ENCODE assay signal across 8 mouse cellular contexts in the genomic region with DNA sequence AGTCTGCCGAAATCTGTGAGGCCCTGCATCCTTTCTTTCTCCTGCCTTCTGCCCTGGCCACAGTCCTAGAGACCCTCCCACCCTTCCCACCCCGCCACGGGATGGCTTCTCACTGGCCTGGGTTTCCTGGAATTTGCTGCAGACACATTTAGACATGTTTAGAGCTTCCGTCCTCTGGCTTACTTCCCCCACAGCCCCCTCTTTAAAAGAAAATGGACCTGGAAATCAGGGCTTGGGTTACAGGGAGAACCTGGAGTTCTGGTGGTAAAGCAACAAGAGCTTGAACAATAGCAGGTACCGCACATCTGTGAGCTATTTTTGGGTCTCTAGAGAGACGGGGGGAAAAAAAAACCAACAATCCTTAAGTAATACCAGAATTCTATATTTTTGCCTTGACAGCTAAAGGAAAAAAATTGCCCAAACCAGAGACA. TPM values are rescaled to one million over a fixed set of nuclear protein-coding genes. Genes with fewer than 3 reads are reported as not detected.
DNase-seq lines count a peak whose midpoint lies in the region; ATAC-seq and TF ChIP-seq lines count a peak whose summit lies in the region.

No protein-coding gene starts in this region.

- WGBS in lung, embryonic 14.5 days = 9% methylated on average over 6 of the region's 6 CpGs
- whole genome bisulfite sequencing in embryonic facial prominence, embryonic 10.5 days = 9% methylated on average over 6 of the region's 6 CpGs
- WGBS in intestine, embryonic 14.5 days = 15% methylated on average over 6 of the region's 6 CpGs
- 18% methylated on average over 6 of the region's 6 CpGs for WGBS in neural tube, embryonic 13.5 days

- no peaks in the 10 kb centered on the region for H3K27me3 ChIP-seq in lung, embryonic 14.5 days (ENCODE audit: insufficient read depth, low read length)
- H3K27me3 ChIP-seq in embryonic facial prominence, embryonic 10.5 days (replicated peaks; ENCODE audit: low read depth, poor library complexity, severe bottlenecking) = peaks cover 35% of the 10 kb centered on the region
- H3K27me3 ChIP-seq in intestine, embryonic 14.5 days (replicated peaks; ENCODE audit: control insufficient read depth, insufficient read depth, low read length) = no peaks in the 10 kb centered on the region
- H3K27me3 ChIP-seq in neural tube, embryonic 13.5 days = peaks cover 21% of the 10 kb centered on the region

- ATAC-seq in lung, embryonic 14.5 days (ENCODE audit: insufficient read depth) = peak; percentile 32; the same call in 1 of the 2 replicates
- no peak for ATAC-seq in intestine, embryonic 14.5 days (replicated peaks; ENCODE audit: low FRiP score, low TSS enrichment, low read depth)
- no peak for ATAC-seq in neural tube, embryonic 13.5 days (ENCODE audit: low read depth)

- intact Hi-C loops in left cerebral cortex, adult 2 months (cut with DNase I) = no loop called here

- peak overlapping the region; percentile 37 for H3K9ac ChIP-seq in lung, embryonic 14.5 days
- H3K9ac ChIP-seq in intestine, embryonic 14.5 days (ENCODE audit: low read length) = no peak overlapping the region
- H3K9ac ChIP-seq in neural tube, embryonic 13.5 days = no peak overlapping the region; the same call in 1 of the 2 replicates

- peak; percentile 76 for DNase-seq in lung, embryonic 14.5 days
- DNase-seq in lung, postnatal 4 days = no peak
- DNase-seq in embryonic facial prominence, embryonic 10.5 days (ENCODE audit: low spot score) = peak; percentile 73
- DNase-seq in intestine, embryonic 14.5 days (ENCODE audit: low spot score) = no peak
- DNase-seq in left cerebral cortex, adult 2 months (ENCODE audit: extremely low spot score in 1 of 2, low spot score in 2 of 2) = no peak
- no peak for DNase-seq in spleen, postnatal 14 days (ENCODE audit: low spot score in 2 of 2)
- no peak for DNase-seq in frontal cortex, postnatal 36 days (ENCODE audit: low spot score in 2 of 2)

- H3K36me3 ChIP-seq in lung, embryonic 14.5 days (ENCODE audit: insufficient read depth) = no peaks in the 10 kb centered on the region
- H3K36me3 ChIP-seq in embryonic facial prominence, embryonic 10.5 days (replicated peaks) = no peaks in the 10 kb centered on the region
- no peaks in the 10 kb centered on the region for H3K36me3 ChIP-seq in intestine, embryonic 14.5 days (ENCODE audit: control insufficient read depth, insufficient read depth, low read length)
- no peaks in the 10 kb centered on the region for H3K36me3 ChIP-seq in neural tube, embryonic 13.5 days

- H3K27ac ChIP-seq in lung, embryonic 14.5 days (ENCODE audit: low read depth) = peak overlapping the region; percentile 96
- H3K27ac ChIP-seq in embryonic facial prominence, embryonic 10.5 days (replicated peaks) = peak overlapping the region; percentile 90
- H3K27ac ChIP-seq in intestine, embryonic 14.5 days (ENCODE audit: low read depth) = peak overlapping the region; percentile 90
- H3K27ac ChIP-seq in neural tube, embryonic 13.5 days (replicated peaks) = peak overlapping the region; percentile 73
- H3K27ac ChIP-seq in left cerebral cortex, adult 2 months = no peak overlapping the region

- peaks cover 35% of the 10 kb centered on the region for H3K4me1 ChIP-seq in lung, embryonic 14.5 days (ENCODE audit: insufficient read depth)
- H3K4me1 ChIP-seq in embryonic facial prominence, embryonic 10.5 days = peaks cover 71% of the 10 kb centered on the region
- peaks cover 41% of the 10 kb centered on the region for H3K4me1 ChIP-seq in intestine, embryonic 14.5 days (replicated peaks; ENCODE audit: control insufficient read depth, insufficient read depth, low read length)
- peaks cover 48% of the 10 kb centered on the region for H3K4me1 ChIP-seq in neural tube, embryonic 13.5 days (replicated peaks)

- no peaks in the 10 kb centered on the region for H3K9me3 ChIP-seq in lung, embryonic 14.5 days (ENCODE audit: low read depth, low read length)
- H3K9me3 ChIP-seq in embryonic facial prominence, embryonic 10.5 days = no peaks in the 10 kb centered on the region
- no peaks in the 10 kb centered on the region for H3K9me3 ChIP-seq in intestine, embryonic 14.5 days (ENCODE audit: control insufficient read depth, low read length)
- no peaks in the 10 kb centered on the region for H3K9me3 ChIP-seq in neural tube, embryonic 13.5 days

- H3K4me2 ChIP-seq in lung, embryonic 14.5 days = peak overlapping the region; percentile 43
- H3K4me2 ChIP-seq in intestine, embryonic 14.5 days (ENCODE audit: low read length) = peak overlapping the region; percentile 22
- no peak overlapping the region for H3K4me2 ChIP-seq in neural tube, embryonic 13.5 days

- TF ChIP-seq CTCF in lung, embryonic 14.5 days (IDR thresholded peaks at IDR 0.05; ENCODE audit: low read depth) = no peak
- no peak for TF ChIP-seq CTCF in left cerebral cortex, adult 2 months (IDR thresholded peaks at IDR 0.05)

- H3K4me3 ChIP-seq in lung, embryonic 14.5 days (ENCODE audit: low read depth, low read length) = peak overlapping the region; percentile 3; the same call in 1 of the 2 replicates
- H3K4me3 ChIP-seq in embryonic facial prominence, embryonic 10.5 days = peak overlapping the region; percentile 36; the same call in 1 of the 2 replicates
- H3K4me3 ChIP-seq in intestine, embryonic 14.5 days (ENCODE audit: low read depth, low read length) = no peak overlapping the region
- no peak overlapping the region for H3K4me3 ChIP-seq in neural tube, embryonic 13.5 days
- no peak overlapping the region for H3K4me3 ChIP-seq in left cerebral cortex, adult 2 months

RNA-seq across cellular contexts. Expression of gene Notch1, which starts 8.5 kb away (rescaled TPM):
- 37.7 and 44.0 TPM in 2 replicates for polyA plus RNA-seq in lung, embryonic 14.5 days (2014; fragmentation: Nextera tagmentation; extraction: Ambion mirVana)
- polyA plus RNA-seq in embryonic facial prominence, embryonic 10.5 days (2016; fragmentation: Nextera tagmentation; extraction: Ambion mirVana) = 17.1 and 20.3 TPM in 2 replicates
- polyA plus RNA-seq in intestine, embryonic 14.5 days (2014; fragmentation: Nextera tagmentation; extraction: Ambion mirVana) = 21.6 and 24.3 TPM in 2 replicates
- polyA plus RNA-seq in neural tube, embryonic 13.5 days (2015; fragmentation: Nextera tagmentation; extraction: Ambion mirVana) = 19.3 and 20.5 TPM in 2 replicates
- 10 to 100 TPM; 23.8 to 23.9 TPM for total RNA-seq in left cerebral cortex, adult 2 months (2021)

Comparison
In these comparisons a context has a peak if more than half of its experiments do, and no peak if none do; other contexts are left out.
1. DNase-seq: peak in lung, embryonic 14.5 days (single experiment) and embryonic facial prominence, embryonic 10.5 days (single experiment); none in lung, postnatal 4 days (0 of 2), intestine, embryonic 14.5 days (single experiment), left cerebral cortex, adult 2 months (0 of 2), spleen, postnatal 14 days (0 of 2) and frontal cortex, postnatal 36 days (0 of 2).
2. H3K4me3 ChIP-seq: peak in lung, embryonic 14.5 days (single experiment) and embryonic facial prominence, embryonic 10.5 days (single experiment); none in intestine, embryonic 14.5 days (single experiment), neural tube, embryonic 13.5 days (single experiment) and left cerebral cortex, adult 2 months (single experiment).